Mouse (Mus musculus) embryo, embryonic 9.5 days (tissue): ENCODE measurements at regions not wholly inside any gene's neighbourhood (a gene's known extent, or its start where the extent isn't known, plus 50 kb on each side); places are given as distances from the start of the nearest gene placed in this dataset.

Experiments used
- DNase-seq: peaks from one replicate; pipeline ENCODE4 v3.0.0-alpha.2; 2017; ENCODE audit errors: extremely low spot score

DNA sequence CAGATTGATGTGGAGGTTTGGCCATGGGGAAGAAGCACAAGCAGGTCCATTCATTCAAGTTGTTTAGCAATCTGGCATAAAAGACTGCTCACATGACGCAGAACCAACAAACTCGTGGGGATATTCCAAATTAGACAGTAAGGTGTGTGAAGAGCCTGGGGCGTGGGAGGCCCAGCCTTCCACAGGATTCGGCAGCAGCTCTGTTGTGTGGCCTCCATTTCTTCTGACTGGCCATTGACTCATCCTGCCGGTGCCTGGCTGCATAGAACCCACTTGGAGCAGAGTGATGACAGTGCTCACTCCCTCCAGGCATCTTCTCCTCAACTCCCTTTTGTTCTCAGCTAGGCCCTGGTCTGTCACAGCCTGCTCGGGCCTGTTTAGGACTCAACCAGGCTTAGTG, 91.6 kb upstream of the Irf2bp2 start:
- no peak for DNase-seq

- no peak for DNase-seq
These were observed 90.2 kb upstream of the Irf2bp2 start for GRCm38 (mm10) chr8:126683950-126684349.

DNA sequence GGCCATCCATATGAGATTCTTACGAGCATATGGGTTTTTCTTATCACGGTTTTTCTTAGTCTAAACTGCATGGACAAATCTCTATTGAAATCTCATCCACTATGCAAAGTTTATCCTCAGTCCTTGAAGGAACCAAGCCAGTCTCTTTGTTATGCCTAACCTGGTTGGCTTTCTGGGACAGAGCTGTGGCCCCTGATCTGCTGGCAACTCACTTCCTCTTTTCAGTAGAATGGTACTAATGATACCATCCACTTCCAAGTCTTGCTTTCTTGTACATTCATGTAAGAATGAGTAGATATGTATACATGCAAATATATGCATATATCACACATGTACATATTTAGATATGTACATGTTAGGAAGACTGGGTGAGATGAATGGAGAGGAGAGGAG, 89.8 kb upstream of the Irf2bp2 start:
- DNase-seq = no peak

DNA sequence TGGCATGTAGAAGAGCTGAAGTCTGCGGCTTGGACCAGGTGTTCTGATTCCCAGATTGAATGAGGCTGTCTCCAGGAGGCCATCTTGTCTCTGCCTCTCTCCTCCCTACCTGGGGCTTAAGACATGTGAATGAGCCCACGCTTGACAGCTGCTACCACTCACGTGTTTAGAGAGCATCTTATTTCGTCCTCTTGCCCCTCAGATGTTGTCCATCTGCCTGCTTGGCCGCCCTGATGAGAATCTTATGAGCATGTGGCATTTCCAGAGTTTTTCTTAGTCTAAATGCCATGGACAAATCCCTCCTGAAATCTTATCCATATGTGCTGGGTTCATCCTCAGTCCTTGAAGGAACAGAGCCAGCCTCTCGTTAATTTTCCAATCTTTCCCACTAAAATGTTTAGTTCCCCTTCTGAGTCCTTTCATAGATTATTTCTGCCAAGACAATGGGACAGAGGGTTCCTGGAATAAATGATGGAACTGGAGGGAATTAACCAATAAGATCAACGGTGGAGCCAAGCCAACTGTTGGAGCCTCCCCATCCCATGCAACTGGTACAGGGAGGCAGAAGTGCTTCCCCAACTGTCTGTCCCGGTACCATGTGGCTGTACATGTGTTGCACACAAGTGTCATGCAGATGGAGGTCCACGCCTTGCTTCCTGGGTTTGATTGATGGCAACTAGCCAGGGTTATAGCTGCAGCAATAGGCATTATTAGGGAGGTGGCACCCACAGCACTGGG, 89.2 kb upstream of the Irf2bp2 start:
- DNase-seq = no peak

- DNase-seq = no peak
These were observed 88.3 kb upstream of the Irf2bp2 start for GRCm38 (mm10) chr8:126681948-126682651.

GRCm38 (mm10) chr8:126678004-126678751, 84.4 kb upstream of the Irf2bp2 start:
- no peak for DNase-seq

- no peak for DNase-seq
These were observed 81.4 kb upstream of the Irf2bp2 start for GRCm38 (mm10) chr8:126675153-126675552.

- no peak for DNase-seq
These were observed 79.4 kb upstream of the Irf2bp2 start for GRCm38 (mm10) chr8:126673038-126673740.

GRCm38 (mm10) chr8:126671594-126671993, 77.8 kb upstream of the Irf2bp2 start:
- DNase-seq = no peak

GRCm38 (mm10) chr8:126669919-126670318, 76.1 kb upstream of the Irf2bp2 start:
- DNase-seq = no peak

- peak; percentile 62 for DNase-seq
These were observed 75.4 kb upstream of the Irf2bp2 start for GRCm38 (mm10) chr8:126669154-126669553.

DNA sequence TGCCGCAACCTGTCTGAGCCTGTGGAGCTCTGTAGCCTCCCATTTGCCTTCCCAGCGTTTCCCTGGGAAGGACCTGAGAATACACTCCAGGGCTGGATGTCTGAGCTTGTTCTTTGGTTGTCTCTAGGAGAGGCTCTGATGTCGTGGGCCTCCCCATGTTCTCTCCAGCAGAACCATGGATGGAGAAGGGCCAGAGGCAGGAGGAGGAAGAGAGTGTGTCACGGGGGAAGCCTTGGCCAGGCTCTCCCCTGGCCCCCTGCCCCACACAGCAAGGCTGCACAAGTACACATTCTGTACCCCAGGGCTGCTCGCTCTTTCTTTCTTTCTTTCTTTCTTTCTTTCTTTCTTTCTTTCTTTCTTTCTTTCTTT, 74.9 kb upstream of the Irf2bp2 start:
- no peak for DNase-seq

GRCm38 (mm10) chr8:126667721-126668656, 74.2 kb upstream of the Irf2bp2 start:
- no peak for DNase-seq

DNA sequence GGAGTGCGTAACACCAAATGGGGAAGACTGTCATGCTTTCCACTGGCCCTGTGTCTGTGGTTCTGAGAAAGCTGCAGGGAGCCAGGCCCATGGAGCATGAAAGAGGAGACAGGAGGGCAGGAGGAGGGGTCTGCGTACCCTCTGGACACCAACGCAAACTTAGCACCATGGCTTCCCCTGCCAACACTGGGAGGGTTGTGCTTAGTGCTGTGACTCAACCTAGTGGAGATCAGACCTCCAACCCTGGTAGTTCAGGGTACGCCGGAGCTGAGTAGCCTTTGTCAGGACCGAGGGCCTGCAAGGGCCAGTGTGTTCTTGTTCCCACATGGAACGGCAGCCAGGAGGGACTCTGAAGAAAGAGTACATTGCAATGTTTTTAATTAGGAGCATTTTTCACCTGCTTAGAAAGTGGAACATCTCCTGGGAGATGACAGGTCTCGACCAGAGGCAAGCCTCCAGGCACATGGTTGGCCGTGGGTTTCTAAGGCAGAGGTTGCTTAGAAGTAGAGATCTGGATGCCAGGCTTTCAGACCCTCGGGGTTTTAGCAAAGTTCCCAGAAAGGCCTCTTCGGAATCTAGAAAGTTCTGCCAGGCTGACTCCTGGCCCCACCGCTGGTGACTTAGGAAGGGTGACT, 73.4 kb upstream of the Irf2bp2 start:
- no peak for DNase-seq

DNA sequence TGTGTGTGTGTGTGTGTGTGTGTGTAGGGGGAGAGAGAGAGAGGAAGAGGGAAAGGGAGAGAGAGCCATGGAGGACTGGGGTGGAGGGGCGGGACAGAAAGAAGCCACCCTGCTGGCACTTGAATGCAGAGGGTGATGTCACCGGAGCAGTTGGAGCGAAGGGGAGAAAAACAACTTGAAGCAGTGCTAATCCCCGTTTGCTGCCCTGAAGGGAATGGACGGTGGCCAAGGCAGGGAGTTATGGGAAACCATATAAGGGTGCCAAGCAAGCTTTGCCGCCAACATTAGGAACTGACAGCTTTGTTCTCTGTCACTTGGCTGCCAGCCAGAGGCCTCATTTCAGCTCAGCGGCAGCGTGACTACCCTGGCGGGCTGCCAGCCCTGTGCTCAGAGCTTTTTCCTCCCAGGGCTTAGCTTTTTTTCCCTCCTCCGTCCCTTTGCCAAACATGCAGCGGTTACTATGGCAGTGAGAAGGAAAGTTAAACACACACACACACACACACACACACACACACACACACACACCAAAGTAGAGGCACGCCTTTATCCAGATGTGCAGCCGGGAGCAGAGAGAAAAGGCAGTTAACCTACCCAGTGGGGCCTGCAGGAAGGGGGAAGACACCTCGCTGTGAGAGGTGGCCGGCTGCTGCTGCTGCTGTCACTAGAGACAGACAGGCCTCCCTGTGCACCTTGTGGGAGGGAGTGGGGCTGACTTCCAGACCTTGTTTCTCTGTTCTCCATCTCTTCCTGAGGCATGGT, 72.7 kb upstream of the Irf2bp2 start:
- peak; percentile 66 for DNase-seq

DNA sequence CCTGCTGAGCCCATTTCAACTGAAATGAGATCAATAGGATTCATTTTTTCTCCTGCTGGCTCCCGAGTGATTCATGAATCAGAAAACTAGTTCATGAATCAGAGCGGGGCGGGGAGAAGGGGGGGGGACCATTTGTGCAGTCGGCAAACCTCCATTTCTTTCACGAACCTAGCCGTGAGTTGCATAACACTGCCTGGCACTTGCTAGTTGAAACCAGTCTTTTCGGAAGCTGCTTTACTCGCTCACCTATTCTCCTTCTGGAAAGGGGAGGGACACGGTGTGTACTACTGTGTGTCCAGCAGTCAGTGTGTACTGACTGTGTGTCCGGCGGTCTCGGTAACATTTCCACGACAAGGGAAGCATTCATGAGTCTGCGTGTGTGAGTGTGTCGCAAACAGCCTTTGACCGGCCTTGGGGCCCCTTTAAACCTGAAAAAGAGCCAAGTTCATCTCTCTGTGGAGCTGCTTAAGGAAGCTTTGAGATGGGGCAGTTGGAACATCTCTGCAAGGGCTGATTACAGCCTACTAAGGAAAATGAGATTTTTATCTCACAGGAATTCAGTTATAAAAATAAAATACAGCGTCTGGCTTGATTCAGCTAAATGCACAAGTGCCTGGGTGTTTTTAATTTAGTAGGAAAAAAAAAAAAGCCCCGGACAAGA, 71.9 kb upstream of the Irf2bp2 start:
- no peak for DNase-seq

GRCm38 (mm10) chr8:126664891-126665290, 71.1 kb upstream of the Irf2bp2 start:
- no peak for DNase-seq

GRCm38 (mm10) chr8:126662797-126663784, 69.3 kb upstream of the Irf2bp2 start:
- no peak for DNase-seq
